Mouse (Mus musculus) spleen, adult 2 months (tissue): ENCODE data around the gene Akap2. TPM values are rescaled to one million over a fixed set of nuclear protein-coding genes. Genes with fewer than 3 reads are reported as not detected.

Source experiments
- DNase-seq, 2 experiments: peaks; one replicate each; pipeline versions ENCODE4 v3.0.0 to v3.0.0-alpha.2; 2012 to 2021; ENCODE audit warnings: low spot score in 2 of 2, low read depth in 1 of 2
- H3K27ac ChIP-seq: fragments of 200-500 bp; 2 replicates; pipeline ENCODE4 v1.5.1; 2012; ENCODE audit warnings: low read length, inconsistent platforms; ENCODE audit not compliant: insufficient read depth
- H3K27me3 ChIP-seq: fragments of 200-500 bp; 2 replicates; pipeline ENCODE4 v1.6.1; 2012; ENCODE audit warnings: mild to moderate bottlenecking, moderate library complexity, low read length, inconsistent platforms; ENCODE audit not compliant: control insufficient read depth, insufficient read depth
- H3K36me3 ChIP-seq: fragments of 200-500 bp; 2 replicates; pipeline ENCODE4 v1.6.1; 2012; ENCODE audit warnings: mild to moderate bottlenecking, low read length, inconsistent platforms; ENCODE audit not compliant: control insufficient read depth, insufficient read depth
- H3K4me1 ChIP-seq: fragments of 200-500 bp; 2 replicates; pipeline ENCODE4 v1.6.1; 2011; ENCODE audit warnings: inconsistent platforms; ENCODE audit not compliant: control insufficient read depth, insufficient read depth, insufficient read length
- H3K4me3 ChIP-seq: fragments of 200-500 bp; 2 replicates; pipeline ENCODE4 v1.5.1; 2011; ENCODE audit warnings: mild to moderate bottlenecking, inconsistent platforms; ENCODE audit not compliant: insufficient read depth, insufficient read length; ENCODE audit errors: extremely low read depth
- CTCF ChIP-seq: fragments of 200-500 bp; IDR thresholded peaks from 2 replicates; pipeline ENCODE4 v1.5.1; 2011; ENCODE audit warnings: mild to moderate bottlenecking, inconsistent platforms; ENCODE audit not compliant: insufficient read depth, insufficient read length, insufficient replicate concordance; ENCODE audit errors: extremely low read depth
- POLR2A ChIP-seq: fragments of 200-500 bp; IDR thresholded peaks from 2 replicates; pipeline ENCODE4 v1.6.1; 2011; ENCODE audit warnings: low read depth, low read length, inconsistent platforms
- WGBS: fragments of 180-500 bp; shearing (Covaris S2); methylation state at CpG from one replicate; pipeline ENCODE4 v1.1.7; 2018; 5-methylcytosine and 5-hydroxymethylcytosine counted together
- polyA plus RNA-seq: library from polyadenylated mRNA; depleted of rRNA; stranded (reverse); fragments of >200 nt; gene quantifications from 2 replicates; pipeline ENCODE4 v1.2.3, GENCODE M21; 2012

The Akap2 gene
- polyA plus RNA-seq, 1 experiment, result 23.6 TPM

DNA sequence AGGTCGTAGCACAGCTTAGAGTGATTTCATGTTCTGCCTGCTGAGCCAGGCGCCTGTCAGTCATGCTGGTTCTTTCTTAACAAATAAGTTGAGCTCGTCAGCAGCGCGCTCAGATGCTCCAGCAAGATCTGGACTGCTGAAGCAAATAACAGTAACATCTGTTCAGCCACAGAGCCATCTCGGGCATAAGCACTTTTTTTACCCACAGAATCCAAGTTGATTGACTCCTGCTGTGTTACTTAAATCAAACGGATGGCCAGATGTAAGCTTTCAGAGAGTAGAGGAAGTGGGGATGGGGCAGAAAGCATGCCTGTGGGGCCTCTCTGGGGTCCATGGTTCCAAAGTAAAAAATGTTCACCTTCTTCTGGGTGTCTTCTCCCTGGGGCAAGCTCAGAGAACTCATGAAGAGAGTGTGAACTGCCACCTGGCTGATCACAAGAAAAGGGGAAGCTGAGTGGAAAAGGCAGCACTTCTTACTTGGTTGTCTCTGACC, 3.5 kb downstream of the Akap2 start:
- 15% methylated on average over 7 of the region's 7 CpGs for WGBS
- Histone ChIP-seq H3K4me1 (peaks cover 9% of the 10 kb centered on the region; the same call in 1 of the 2 replicates), H3K27ac (peak overlapping the region; percentile 64), H3K27me3 (no peaks in the 10 kb centered on the region), H3K4me3 (no peak overlapping the region), H3K36me3 (no peaks in the 10 kb centered on the region)
- DNase-seq, result peak; percentile 11 to 19
- no peak for TF ChIP-seq POLR2A
- no peak for TF ChIP-seq CTCF

DNA sequence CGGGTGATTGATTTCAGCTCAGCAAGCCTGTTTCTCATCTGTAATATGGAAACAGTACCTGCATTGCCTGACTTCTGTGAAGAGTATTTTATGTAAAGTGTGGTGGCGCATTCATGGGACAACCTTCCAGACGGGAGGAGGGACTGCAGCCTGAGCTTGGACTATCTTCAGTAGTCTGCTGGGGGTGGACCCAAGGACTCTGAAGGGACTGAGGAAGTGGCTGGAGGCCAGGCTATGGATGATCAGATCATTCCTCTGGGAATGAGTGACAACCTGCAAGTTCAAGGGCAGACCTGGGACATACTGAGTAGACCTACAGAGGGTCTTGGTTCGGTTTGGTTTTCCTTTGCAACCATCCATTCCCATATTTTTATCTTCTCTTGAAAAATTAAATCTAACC, 4.8 kb downstream of the Akap2 start:
- Histone ChIP-seq H3K27me3 (no peaks in the 10 kb centered on the region), H3K27ac (no peak overlapping the region), H3K36me3 (no peaks in the 10 kb centered on the region), H3K4me3 (no peak overlapping the region), H3K4me1 (peaks cover 12% of the 10 kb centered on the region; the same call in 1 of the 2 replicates)
- TF ChIP-seq CTCF (no peak), POLR2A (no peak)
- no peak for DNase-seq
- WGBS, result 87% methylated on average over 4 of the region's 4 CpGs

DNA sequence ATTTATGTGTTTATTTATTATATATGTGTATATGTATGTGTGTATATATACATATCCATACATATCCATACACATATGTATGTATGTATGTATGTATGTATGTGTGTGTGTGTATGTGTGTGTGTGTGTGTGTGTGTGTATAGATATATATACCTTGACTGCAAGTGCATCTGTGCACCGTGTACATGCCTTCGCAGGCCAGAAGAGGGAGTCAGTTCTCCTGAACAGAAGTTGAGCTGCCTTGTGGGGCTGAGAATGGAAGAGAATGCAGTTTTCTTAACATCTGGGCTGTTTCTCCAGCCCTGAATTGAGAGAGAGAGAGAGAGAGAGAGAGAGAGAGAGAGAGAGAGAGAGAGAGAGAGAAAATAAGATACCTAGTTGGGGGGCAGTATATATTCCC, 6.2 kb downstream of the Akap2 start:
- DNase-seq, result peak in 1 of 2 experiments; percentile 13
- TF ChIP-seq CTCF (0 out of 2 replicates have a peak, but pooled peaks have one; percentile 5), POLR2A (no peak)
- H3K36me3 ChIP-seq, result no peaks in the 10 kb centered on the region
- no peak overlapping the region for H3K4me3 ChIP-seq
- peaks cover 12% of the 10 kb centered on the region; the same call in 1 of the 2 replicates for H3K4me1 ChIP-seq
- 71% methylated on average over 2 of the region's 2 CpGs for WGBS
- no peaks in the 10 kb centered on the region for H3K27me3 ChIP-seq
- no peak overlapping the region for H3K27ac ChIP-seq

DNA sequence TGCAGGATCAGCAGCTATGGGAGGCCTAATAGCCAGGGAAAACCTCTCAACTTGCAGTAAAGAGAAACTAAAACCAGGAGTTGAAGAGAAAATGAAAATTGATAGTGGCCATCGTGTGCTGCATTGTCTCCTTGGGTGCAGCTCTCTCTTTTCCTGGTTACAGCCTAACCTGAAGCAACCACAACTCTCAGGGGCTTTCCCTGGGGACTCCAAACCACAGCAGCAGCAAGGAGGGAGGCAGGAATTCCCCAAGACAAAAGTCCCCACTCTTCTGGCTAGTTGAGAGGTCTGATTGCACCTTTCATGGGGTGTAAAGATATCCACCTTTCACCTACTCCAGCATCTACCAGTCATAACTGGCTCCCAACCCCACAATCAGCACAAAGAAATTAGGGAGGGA, 8.1 kb downstream of the Akap2 start:
- no peak for TF ChIP-seq CTCF
- no peak for TF ChIP-seq POLR2A
- H3K27me3 ChIP-seq, result no peaks in the 10 kb centered on the region
- no peaks in the 10 kb centered on the region for H3K36me3 ChIP-seq
- H3K27ac ChIP-seq, result no peak overlapping the region
- WGBS, result 10% methylated on average over 1 of the region's 1 CpGs
- no peak for DNase-seq
- H3K4me1 ChIP-seq, result peaks cover 13% of the 10 kb centered on the region; the same call in 1 of the 2 replicates
- H3K4me3 ChIP-seq, result no peak overlapping the region

DNA sequence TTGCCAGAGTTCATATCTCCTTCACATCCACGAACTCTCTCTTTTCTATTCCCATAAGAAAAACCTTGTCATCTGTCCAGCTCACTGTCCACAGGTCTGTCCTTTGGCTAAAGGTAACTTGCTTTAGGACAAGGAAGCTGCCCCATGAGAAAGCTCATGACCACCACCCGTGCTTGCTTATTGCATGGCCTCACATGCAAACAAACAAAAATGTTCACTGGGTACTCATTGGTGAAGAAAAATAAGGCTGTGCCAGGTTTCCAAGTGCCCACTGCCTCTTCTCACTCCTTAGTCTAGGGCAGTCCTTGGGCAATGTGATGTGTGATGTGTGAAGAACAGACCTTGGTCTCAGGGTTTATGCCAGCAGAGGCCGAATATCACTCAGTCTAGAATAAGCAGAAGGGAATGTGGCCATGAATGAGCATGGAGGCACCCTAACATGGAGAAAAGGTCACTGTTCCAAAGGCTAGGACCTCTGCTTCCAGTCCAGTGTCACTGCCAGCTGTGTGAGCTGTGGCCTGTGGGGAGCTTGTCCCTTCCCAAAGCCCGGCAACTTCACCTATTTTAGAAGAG, 11.2 kb downstream of the Akap2 start:
- no peak for TF ChIP-seq POLR2A
- no peak for TF ChIP-seq CTCF
- no peak for DNase-seq
- Histone ChIP-seq H3K36me3 (no peaks in the 10 kb centered on the region), H3K4me1 (peaks cover 13% of the 10 kb centered on the region; the same call in 1 of the 2 replicates), H3K27ac (no peak overlapping the region), H3K27me3 (no peaks in the 10 kb centered on the region), H3K4me3 (no peak overlapping the region)
- 81% methylated on average over 4 of the region's 4 CpGs for WGBS

DNA sequence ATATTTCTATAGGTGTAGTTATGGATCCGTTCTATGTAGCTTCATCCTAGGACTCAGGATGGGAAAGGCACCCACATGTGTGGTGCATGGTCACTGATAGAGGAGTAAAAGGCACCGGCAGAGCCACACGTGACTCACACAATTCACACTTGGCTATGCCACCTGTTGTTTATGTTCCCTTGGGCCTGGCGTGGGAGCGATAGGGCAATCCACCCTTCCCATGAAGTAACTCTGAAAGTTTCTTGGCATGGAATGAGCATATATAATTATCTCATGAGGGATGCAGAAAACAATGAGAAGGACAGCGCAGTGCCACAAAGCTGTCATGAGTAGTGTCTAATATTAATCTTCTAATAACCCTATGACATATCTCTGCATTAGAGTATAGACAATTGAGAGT, 12.6 kb downstream of the Akap2 start:
- DNase-seq, result no peak
- H3K4me3 ChIP-seq, result no peak overlapping the region
- no peak overlapping the region for H3K27ac ChIP-seq
- WGBS, result 94% methylated on average over 6 of the region's 6 CpGs
- no peaks in the 10 kb centered on the region for H3K36me3 ChIP-seq
- H3K4me1 ChIP-seq, result peaks cover 13% of the 10 kb centered on the region; the same call in 1 of the 2 replicates
- TF ChIP-seq POLR2A (no peak), CTCF (no peak)
- no peaks in the 10 kb centered on the region for H3K27me3 ChIP-seq

DNA sequence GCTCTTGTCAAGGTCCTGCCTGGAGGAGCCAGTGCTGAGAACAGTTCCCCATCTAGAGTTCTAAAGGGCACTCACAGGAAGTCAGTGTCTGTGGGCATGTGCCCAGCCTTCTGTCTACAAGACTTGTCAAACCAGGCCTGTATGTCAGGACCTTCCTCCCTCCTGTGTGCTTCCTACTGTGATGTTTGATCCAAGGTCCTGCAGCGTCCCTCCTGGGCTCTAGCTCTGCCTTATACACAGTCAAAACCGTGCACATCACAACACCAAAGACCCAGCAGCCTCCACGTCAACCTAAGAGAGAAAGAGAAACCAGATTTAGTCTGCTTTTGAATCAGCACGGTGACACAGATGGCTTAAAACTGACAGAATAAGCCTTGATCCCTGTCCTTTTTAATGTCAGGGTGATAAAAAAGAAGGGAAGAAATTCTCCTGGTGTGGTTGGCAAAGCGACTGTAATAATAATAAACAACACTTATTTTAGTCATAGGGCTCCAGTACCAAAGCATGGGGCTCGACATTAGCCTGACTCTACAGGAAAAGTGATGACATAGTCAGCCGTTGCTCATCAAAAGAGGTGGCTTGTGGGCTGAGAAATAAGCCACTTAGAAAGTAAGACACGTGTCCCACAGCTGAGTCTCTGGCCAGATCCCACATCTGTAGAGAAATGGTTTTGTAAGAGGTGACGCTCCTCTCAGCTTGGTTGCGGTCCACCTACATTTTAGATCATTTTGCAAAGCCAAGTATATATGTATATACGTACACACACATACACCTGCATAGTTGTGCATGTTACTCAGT, 13.5 kb downstream of the Akap2 start:
- TF ChIP-seq CTCF, result no peak
- no peak for TF ChIP-seq POLR2A
- Histone ChIP-seq H3K4me3 (no peak overlapping the region), H3K36me3 (no peaks in the 10 kb centered on the region), H3K27ac (no peak overlapping the region), H3K4me1 (peaks cover 6% of the 10 kb centered on the region; the same call in 1 of the 2 replicates), H3K27me3 (no peaks in the 10 kb centered on the region)
- DNase-seq, result no peak
- 45% methylated on average over 11 of the region's 11 CpGs for WGBS
